Mouse (Mus musculus): ENCODE results near the gene Dnah7a.

GRCm38 (mm10) chr1:53736583-53736982 is 30.0 kb upstream of the Dnah7a start:
- TF ChIP-seq CTCF (IDR thresholded peaks at IDR 0.05 in 2 of 3, conservative IDR thresholded peaks at IDR 0.05 in 1 of 3; ENCODE audit: control insufficient read depth in 1 of 3, insufficient read depth in 1 of 3, low read depth in 2 of 3, low read length in 3 of 3, poor library complexity in 1 of 3, severe bottlenecking in 1 of 3) (no peak), GATA1 (IDR thresholded peaks at IDR 0.05; ENCODE audit: low read depth, low read length) (no peak), MXI1 (IDR thresholded peaks at IDR 0.05; ENCODE audit: low read depth, low read length) (no peak), MAX (IDR thresholded peaks at IDR 0.05; ENCODE audit: low read length) (no peak), POLR2A (IDR thresholded peaks at IDR 0.05; ENCODE audit: control insufficient read depth in 1 of 2, insufficient read depth in 1 of 2, low read depth in 1 of 2, low read length in 2 of 2, poor library complexity in 1 of 2) (no peak)

All from MEL (cell line).